Mouse (Mus musculus): ENCODE measurements at regions not wholly inside any gene's neighbourhood (a gene's known extent, or its start where the extent isn't known, plus 50 kb on each side); places are given as distances from the start of the nearest gene placed in this dataset.

DNA sequence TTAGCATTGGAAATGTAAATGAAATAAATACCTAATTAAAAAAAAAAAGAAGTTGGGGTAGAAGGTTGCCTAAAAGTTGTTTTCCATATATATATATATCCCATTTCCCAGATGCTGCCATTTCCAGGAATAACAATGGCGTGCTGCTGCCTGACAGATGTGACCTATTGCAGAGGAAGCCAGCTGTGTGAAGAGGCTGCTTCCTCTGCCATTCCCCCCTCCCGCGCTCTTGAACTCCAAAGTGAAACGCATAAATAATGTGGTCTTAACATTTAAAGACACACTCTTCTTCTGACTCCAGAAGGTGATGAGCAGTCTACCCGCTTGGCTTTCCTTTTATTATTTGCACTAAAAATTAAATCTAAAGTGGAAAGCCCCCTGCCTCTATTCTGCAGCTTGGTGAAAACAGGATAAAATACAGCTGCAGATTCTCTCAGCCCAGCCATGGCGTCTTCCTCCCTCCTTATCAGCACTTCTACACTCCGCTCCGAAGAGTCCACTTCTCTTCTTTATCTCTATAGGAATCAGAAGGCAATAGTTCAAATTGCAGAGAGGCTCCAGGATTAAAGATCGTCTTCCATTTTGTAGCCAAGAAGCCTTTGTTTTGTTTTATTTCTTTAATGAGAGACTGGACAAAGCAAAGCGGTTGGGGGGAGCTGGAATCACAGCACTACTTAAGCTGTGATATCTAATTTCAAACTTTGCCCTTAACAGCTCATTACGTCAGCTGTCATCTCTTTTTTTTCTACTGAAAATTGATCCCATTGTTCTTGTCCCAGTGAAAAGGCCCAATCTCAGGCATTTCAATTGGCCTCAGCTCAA, 385.1 kb downstream of the Rapgef2 start:
- DNase-seq: no peak

DNA sequence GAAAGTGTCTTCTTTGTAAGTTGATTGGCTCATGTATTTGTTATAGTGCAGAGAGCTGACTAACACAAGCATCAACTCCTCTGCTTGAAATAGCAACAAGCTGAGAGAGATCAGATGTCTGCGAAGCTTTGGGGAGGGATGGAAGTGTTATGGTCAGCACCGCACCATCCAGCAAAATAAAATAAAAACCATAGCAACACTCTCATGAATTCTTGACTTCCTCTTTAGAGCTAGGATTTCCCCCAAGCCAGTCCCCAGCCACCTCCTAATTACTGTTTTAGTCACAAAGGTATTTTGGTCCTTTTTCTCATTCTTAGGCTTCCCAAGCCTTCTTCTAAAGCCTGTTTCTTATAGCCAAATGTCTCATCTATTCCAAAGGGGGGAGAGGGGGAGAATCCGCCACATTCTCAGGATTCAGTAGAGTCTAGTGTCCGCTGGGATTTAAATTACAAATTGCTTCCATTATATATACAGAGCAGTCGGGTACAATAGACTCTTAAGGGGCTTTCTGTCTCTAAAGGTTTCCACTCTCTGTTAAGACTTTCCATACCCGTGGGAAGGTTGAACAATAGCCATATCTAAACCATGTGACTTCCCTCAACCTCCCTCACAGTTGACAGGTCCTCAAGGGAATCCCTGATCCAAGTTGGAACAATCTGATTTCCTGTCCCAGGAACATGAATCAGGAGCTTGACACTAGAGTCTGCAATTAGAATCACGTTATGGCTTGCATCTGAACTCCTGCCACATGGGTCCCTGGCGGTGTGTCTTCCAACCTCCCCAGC, 386.7 kb downstream of the Rapgef2 start:
- DNase-seq: no peak

GRCm38 (mm10) chr3:78889326-78889725, 397.0 kb downstream of the Rapgef2 start:
- no peak for DNase-seq

GRCm38 (mm10) chr3:78884715-78885114, 401.6 kb downstream of the Rapgef2 start:
- no peak for DNase-seq

GRCm38 (mm10) chr3:78884029-78884428, 402.3 kb downstream of the Rapgef2 start:
- no peak for DNase-seq

DNA sequence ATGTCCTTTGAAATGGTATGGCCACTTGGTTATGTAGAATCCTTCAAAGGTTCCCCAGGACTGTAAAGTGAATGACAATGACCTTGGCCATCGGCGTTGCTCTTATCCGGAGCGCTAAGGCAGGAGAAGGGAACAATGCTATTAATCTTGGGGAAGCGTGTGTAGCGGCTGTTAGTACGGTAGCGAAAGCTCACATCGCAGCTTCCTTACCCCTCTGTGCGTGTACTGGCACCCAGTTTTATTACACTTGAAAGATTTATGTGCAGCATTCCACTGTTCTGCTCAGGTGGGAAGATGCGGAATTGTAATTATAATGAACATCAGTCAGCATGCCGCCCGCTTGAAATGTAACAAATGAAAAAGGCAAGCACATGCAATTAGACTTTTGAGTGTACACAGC, 406.2 kb downstream of the Rapgef2 start:
- no peak for DNase-seq

- no peak for DNase-seq
Measured at GRCm38 (mm10) chr3:78877323-78877722, 409.0 kb downstream of the Rapgef2 start.

GRCm38 (mm10) chr3:78866896-78867295, 419.4 kb downstream of the Rapgef2 start:
- DNase-seq: no peak

DNA sequence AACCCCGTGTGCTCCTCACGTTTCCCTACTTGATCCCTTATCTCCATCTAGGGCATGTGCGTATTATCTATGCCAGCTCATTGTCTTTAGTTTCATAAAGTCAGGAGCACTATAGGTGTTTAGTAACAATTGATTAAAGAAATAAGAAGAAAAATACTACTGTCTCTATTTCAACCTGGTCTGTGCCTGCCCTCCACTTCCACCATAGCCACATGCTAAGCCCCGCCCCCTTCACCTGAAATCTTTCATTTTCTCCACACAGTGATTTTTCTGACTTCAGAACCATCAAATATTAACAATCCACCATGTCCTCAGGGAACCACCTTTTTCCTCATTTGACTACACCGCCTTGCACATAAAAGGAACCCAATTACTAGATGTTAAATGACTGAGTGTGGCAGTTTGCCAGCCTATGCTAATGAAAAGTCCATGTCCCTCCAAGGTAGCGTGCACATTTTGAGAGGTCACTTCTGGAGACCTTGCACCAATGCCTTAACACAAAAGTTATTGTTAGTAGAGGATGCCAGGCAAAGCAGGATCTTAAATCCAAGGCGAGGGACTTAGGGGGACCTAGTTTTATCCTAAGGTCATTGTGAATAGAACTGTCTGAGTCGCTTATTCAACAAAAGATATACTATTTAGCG, 420.1 kb downstream of the Rapgef2 start:
- DNase-seq: no peak

DNA sequence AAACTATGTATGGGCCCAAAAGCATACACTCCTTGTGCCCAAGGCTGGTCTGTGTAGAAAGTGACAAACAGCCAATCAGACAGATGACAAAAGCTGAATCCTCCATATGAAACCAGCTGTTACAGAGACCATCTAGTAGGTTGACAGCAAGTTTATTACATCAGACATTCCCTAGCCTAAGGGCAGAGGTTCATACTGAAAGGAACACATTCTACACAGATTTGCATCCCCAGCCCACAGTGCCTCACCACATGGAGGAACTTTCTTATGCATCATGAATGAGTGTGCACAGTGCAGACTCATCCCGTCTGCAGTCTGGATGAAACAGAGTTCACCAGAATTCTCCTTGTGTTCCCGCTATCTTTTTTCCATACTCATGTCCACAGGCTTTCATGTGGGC, 423.3 kb downstream of the Rapgef2 start:
- DNase-seq: no peak

GRCm38 (mm10) chr3:78846617-78847318, 439.5 kb downstream of the Rapgef2 start:
- DNase-seq: no peak

GRCm38 (mm10) chr3:78841173-78841572, 445.1 kb downstream of the Rapgef2 start:
- no peak for DNase-seq

GRCm38 (mm10) chr3:78836824-78837223, 449.5 kb downstream of the Rapgef2 start:
- DNase-seq: no peak

DNA sequence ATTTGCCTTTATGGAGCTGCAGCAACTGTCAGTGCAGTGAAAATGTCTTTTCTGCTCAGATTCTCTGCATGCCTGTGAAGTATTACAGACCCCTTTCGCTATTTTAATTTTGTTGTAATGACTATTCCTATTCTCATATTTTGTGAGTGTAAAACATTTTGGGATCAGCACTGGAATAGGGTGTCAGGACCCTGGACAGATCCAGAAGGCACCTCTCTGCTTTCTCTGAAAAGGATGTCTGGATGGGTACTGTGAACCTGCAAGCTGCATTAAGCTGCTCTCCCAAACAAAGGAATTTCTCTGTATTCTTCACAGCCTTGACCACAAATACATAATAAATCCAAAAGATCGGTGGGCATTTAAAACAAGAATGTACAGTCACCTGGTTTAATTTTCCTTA, 460.8 kb downstream of the Rapgef2 start:
- DNase-seq: no peak

DNA sequence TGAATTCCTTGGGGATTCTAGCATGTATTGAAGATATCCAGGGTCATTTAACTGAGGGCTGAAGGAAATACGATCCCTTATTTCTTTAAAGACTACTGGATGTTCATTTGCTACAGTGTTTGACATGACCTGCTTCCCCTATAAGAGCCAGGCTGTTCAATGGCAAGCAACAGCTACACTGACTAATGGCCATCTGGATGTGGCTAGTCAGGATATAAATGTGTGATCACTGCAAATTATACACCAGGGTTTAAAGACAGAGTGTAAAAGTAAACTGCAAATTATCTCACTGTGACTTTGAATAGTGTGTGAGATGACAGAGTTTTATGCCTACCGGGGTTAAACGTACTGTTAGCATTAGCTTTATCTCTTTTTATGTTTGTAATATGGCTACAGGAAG, 473.9 kb downstream of the Rapgef2 start:
- no peak for DNase-seq

DNA sequence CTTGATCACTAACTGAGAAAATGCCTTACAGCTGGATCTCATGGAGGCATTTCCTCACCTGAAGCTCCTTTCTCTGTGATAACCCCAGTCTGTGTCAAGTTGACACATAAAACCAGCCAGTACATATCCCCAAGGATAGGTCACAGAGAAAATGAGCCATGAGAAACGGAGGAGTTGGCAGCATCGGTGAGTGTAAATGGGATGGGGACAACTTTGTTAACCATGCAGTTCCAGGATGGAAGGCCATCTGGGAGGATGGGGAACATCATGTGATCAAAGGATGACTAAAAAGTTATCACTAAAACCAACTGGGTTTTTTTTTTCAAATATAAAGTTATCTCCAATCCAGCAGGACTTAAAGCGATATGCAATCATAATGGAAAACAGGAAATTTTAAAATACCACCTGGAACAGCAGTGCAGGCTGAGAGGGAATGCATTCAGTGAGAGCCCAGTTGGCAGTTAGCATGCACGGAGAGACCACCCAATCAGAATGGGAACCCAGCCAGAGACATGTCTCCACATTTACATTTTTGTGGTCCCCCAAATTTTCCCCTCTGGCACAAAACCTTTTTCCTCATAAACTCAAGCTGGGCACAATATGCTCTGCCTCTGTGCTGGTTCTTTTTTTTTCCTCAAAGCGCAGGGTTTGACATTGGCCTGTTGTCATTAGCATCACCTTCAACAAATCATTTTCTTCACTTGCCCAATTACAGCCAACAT, 475.7 kb downstream of the Rapgef2 start:
- DNase-seq: no peak

GRCm38 (mm10) chr3:78803176-78803575, 483.1 kb downstream of the Rapgef2 start:
- no peak for DNase-seq

DNA sequence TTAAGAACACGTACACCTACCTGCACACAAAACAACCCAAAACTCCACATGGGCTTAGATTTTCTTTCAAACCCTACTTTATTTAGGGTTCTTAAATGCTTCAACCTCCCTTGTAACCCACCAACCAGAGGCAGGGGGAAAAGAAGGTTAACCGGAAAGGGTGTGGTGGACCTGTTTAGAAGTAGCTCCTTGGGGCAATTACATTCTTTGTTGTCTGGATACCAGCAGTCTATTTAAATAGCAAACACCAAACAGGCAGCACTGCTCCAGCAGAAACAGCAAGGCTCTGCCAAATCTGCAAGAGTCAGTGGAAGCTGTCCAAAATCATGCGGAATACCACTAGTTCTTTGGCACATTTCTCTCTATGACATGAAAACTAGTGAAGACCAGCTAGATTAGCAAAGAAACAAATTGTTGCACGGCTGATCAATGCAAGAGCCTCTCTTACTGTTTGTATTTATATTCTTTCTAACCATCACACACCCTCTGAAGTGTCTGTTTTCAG, 490.3 kb downstream of the Rapgef2 start:
- DNase-seq: no peak

GRCm38 (mm10) chr3:78792440-78793057, 493.8 kb downstream of the Rapgef2 start:
- DNase-seq: no peak

- DNase-seq: no peak
Measured at GRCm38 (mm10) chr3:78782766-78783165, 503.6 kb downstream of the Rapgef2 start.

GRCm38 (mm10) chr3:78755686-78756476, 530.4 kb downstream of the Rapgef2 start:
- no peak for DNase-seq

Data from thymus, postnatal 14 days (tissue).